8 mouse cellular contexts compared by ENCODE assay signal in genomic region chr14:73383746-73384145, GRCm38 (mm10). TPM values are rescaled to one million over a fixed set of nuclear protein-coding genes. Genes with fewer than 3 reads are reported as not detected.
DNase-seq lines count a peak whose midpoint lies in the region; ATAC-seq and TF ChIP-seq lines count a peak whose summit lies in the region.

No protein-coding gene starts in this region.

- peak overlapping the region; percentile 91 for H3K4me3 ChIP-seq in kidney, adult 2 months (ENCODE audit: insufficient read depth, low read depth, low read length)
- H3K4me3 ChIP-seq in cortical plate, adult 2 months (ENCODE audit: insufficient read depth, low read length) = peak overlapping the region; percentile 97
- peak overlapping the region; percentile 93 for H3K4me3 ChIP-seq in hindbrain, embryonic 14.5 days (replicated peaks; ENCODE audit: low read length)
- H3K4me3 ChIP-seq in midbrain, embryonic 12.5 days = peak overlapping the region; percentile 72

- H3K9ac ChIP-seq in hindbrain, embryonic 14.5 days = peak overlapping the region; percentile 95
- no peak overlapping the region for H3K9ac ChIP-seq in midbrain, embryonic 12.5 days (replicated peaks)

- no peak for DNase-seq in kidney, adult 2 months
- DNase-seq in kidney, postnatal 25 days = no peak
- no peak for DNase-seq in hindbrain, embryonic 14.5 days (ENCODE audit: low spot score)
- no peak for DNase-seq in urinary bladder, postnatal 14 days (ENCODE audit: low spot score)
- no peak for DNase-seq in spleen, postnatal 4 days (ENCODE audit: low spot score in 2 of 2)
- DNase-seq in frontal cortex, adult 2 months (ENCODE audit: extremely low spot score in 1 of 2, low spot score in 1 of 2) = no peak

- TF ChIP-seq CTCF in kidney, adult 2 months (conservative IDR thresholded peaks at IDR 0.05; ENCODE audit: insufficient read depth, insufficient read length, low read depth, low read length) = no peak
- no peak for TF ChIP-seq CTCF in cortical plate, adult 2 months (IDR thresholded peaks at IDR 0.05; ENCODE audit: extremely low read depth, insufficient read depth, low read length)

- no peaks in the 10 kb centered on the region for H3K27me3 ChIP-seq in kidney, adult 2 months (replicated peaks; ENCODE audit: control insufficient read depth, insufficient read depth, low read length)
- no peaks in the 10 kb centered on the region for H3K27me3 ChIP-seq in hindbrain, embryonic 14.5 days (ENCODE audit: control insufficient read depth, insufficient read depth, low read length)
- no peaks in the 10 kb centered on the region for H3K27me3 ChIP-seq in midbrain, embryonic 12.5 days

- ATAC-seq in hindbrain, embryonic 14.5 days (ENCODE audit: low FRiP score) = no peak
- ATAC-seq in midbrain, embryonic 12.5 days (ENCODE audit: low FRiP score, low read depth) = no peak

- no peak overlapping the region; the same call in 1 of the 2 replicates for H3K27ac ChIP-seq in kidney, adult 2 months (ENCODE audit: insufficient read depth, low read depth, low read length)
- peak overlapping the region; percentile 68; the same call in 1 of the 2 replicates for H3K27ac ChIP-seq in cortical plate, adult 2 months (ENCODE audit: insufficient read depth, low read length)
- no peak overlapping the region for H3K27ac ChIP-seq in hindbrain, embryonic 14.5 days
- H3K27ac ChIP-seq in midbrain, embryonic 12.5 days (replicated peaks) = no peak overlapping the region

- peaks cover 4% of the 10 kb centered on the region; the same call in 1 of the 2 replicates for H3K36me3 ChIP-seq in kidney, adult 2 months (ENCODE audit: control insufficient read depth, insufficient read depth, low read length)
- H3K36me3 ChIP-seq in hindbrain, embryonic 14.5 days (replicated peaks; ENCODE audit: control insufficient read depth, insufficient read depth) = peaks cover 18% of the 10 kb centered on the region
- 0 out of 2 replicates have a peak, but pooled peaks cover 4% of the 10 kb centered on the region for H3K36me3 ChIP-seq in midbrain, embryonic 12.5 days

- H3K9me3 ChIP-seq in hindbrain, embryonic 14.5 days (ENCODE audit: control insufficient read depth, low read length) = no peaks in the 10 kb centered on the region
- H3K9me3 ChIP-seq in midbrain, embryonic 12.5 days = 0 out of 2 replicates have a peak, but pooled peaks cover 4% of the 10 kb centered on the region

- H3K4me1 ChIP-seq in kidney, adult 2 months (ENCODE audit: control insufficient read depth, insufficient read depth, low read length) = peaks cover 30% of the 10 kb centered on the region
- H3K4me1 ChIP-seq in cortical plate, adult 2 months (ENCODE audit: control insufficient read depth, insufficient read depth, low read length) = peaks cover 7% of the 10 kb centered on the region
- H3K4me1 ChIP-seq in hindbrain, embryonic 14.5 days (replicated peaks; ENCODE audit: control insufficient read depth, insufficient read depth, low read length) = peaks cover 37% of the 10 kb centered on the region
- H3K4me1 ChIP-seq in midbrain, embryonic 12.5 days = peaks cover 36% of the 10 kb centered on the region

- TF ChIP-seq POLR2A in kidney, adult 2 months (IDR thresholded peaks at IDR 0.05; ENCODE audit: low read depth, low read length) = no peak
- TF ChIP-seq POLR2A in cortical plate, adult 2 months (IDR thresholded peaks at IDR 0.05; ENCODE audit: extremely low read depth, insufficient read depth, low read length) = no peak

- H3K4me2 ChIP-seq in hindbrain, embryonic 14.5 days (replicated peaks) = peak overlapping the region; percentile 67
- H3K4me2 ChIP-seq in midbrain, embryonic 12.5 days (replicated peaks) = peak overlapping the region; percentile 62

- WGBS in kidney, adult 2 months = 4% methylated on average over 2 of the region's 2 CpGs
- WGBS in hindbrain, embryonic 14.5 days = 47% methylated on average over 2 of the region's 2 CpGs
- 42% methylated on average over 2 of the region's 2 CpGs for WGBS in midbrain, embryonic 12.5 days

RNA-seq across cellular contexts. Expression of gene Itm2b, which starts 1.3 kb away (rescaled TPM):
- 2,034 and 2,219 TPM in 2 replicates for polyA plus RNA-seq in kidney, adult 2 months (2012; rRNA removed)
- polyA plus RNA-seq in cortical plate, adult 2 months (2012; rRNA removed) = 1,026 and 1,043 TPM in 2 replicates
- polyA plus RNA-seq in hindbrain, embryonic 14.5 days (2014; fragmentation: Nextera tagmentation; extraction: Ambion mirVana) = 761 and 787 TPM in 2 replicates
- 326 and 367 TPM in 2 replicates for polyA plus RNA-seq in midbrain, embryonic 12.5 days (2016; fragmentation: Nextera tagmentation; extraction: Ambion mirVana)
- polyA plus RNA-seq in frontal cortex, adult 2 months (2012; rRNA removed) = 1,263 and 1,284 TPM in 2 replicates

RNA-seq across cellular contexts. Expression of gene Rb1, which starts 58.1 kb away (rescaled TPM):
- 6.8 and 8.3 TPM in 2 replicates for polyA plus RNA-seq in kidney, adult 2 months (2012; rRNA removed)
- 17.3 and 19.8 TPM in 2 replicates for polyA plus RNA-seq in cortical plate, adult 2 months (2012; rRNA removed)
- polyA plus RNA-seq in hindbrain, embryonic 14.5 days (2014; fragmentation: Nextera tagmentation; extraction: Ambion mirVana) = 29.2 and 32.2 TPM in 2 replicates
- 34.0 and 34.6 TPM in 2 replicates for polyA plus RNA-seq in midbrain, embryonic 12.5 days (2016; fragmentation: Nextera tagmentation; extraction: Ambion mirVana)
- 24.3 and 27.2 TPM in 2 replicates for polyA plus RNA-seq in frontal cortex, adult 2 months (2012; rRNA removed)
